Mouse (Mus musculus): ENCODE measurements around the gene Btn2a2. TPM values are rescaled to one million over a fixed set of nuclear protein-coding genes. Genes with fewer than 3 reads are reported as not detected.
A peak's percentile ranks its signal among the peaks of the same experiment; 100 is the strongest.

Btn2a2 gene
- under 1 TPM; 0.49 to 0.52 TPM for total RNA-seq (2021)
- long read RNA-seq, experiment 1, result 0 reads
- long read RNA-seq, experiment 2, result 0 reads

DNA sequence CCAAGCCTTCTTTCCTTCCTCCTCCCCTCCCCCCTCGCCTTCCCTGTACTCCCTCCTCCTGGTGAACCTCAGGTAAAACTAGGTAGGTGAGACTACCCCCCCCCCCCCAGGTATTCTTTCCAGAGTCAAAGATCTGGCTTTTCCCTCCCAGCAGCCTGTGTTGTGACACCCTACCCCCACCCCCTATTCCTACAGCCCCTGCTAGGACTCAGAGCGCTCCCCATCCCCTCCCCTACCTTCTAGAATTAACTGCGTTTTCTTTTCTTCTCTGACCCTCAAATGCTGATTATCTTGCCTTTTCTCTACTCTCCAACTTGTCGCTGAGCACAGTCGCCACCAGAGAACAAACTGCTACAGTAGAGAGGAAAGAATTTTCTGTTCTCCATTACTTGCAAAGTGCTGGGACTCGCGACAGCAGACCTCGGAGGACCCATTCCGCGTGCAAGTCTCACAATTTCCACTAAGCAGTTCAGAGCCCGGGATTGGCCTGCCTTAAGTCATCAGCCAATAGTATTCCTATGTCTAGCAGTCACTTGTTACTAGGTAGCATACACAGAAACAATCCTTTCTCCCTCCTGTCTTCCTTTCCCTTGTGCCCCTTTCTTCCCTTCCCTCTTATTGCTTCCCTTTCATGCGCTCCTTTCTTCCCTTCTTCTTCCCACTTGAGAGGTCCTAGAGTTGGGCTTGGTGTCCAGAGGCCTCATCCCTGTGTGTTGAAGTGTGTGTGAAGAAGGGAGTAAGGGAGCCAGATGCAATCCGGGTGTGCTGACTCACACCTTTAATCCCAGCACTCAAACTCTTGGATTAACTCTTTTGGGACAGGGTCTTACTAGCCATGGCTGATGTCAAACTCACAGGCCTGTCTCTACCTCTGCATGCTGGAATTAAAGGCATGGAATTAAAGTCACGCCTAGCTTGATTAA, at the start of gene Btn2a2:
Btn2a2 (minus strand) TSS at position 458 of the 923 bp plus-strand sequence.
- 0 out of 2 replicates have a peak, but pooled peaks have one; percentile 14 for TF ChIP-seq CTCF (conservative IDR thresholded peaks at IDR 0.05)
- H3K27ac ChIP-seq, result no peak within 1 kb of the TSS
- peak within 1 kb of the TSS; percentile 54 for H3K4me3 ChIP-seq
- peak; percentile 68 to 76 for DNase-seq (ENCODE audit: low spot score in 2 of 2)

DNA sequence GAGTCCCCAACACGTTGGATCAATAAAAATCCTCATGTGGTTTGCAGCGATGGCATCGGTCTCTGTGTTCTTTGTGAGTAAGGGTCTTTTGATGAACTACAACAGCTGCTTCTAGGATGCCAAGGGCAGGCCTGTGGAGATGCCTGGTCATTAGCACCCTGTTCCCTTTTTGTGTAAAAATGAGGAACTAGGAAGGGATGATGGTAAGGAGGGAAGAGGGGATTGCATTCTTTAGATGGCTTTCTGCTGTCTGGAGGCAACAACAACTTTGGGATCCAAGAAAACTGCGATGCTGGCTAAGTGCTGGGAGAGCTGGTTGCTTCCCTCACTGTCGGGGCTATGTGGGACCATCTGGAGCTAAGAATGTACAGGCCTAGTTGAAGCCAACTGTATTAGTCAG, 49.6 kb upstream of the Btn2a2 start:
- Histone ChIP-seq H3K27ac (no peak overlapping the region), H3K4me3 (no peak overlapping the region)
- DNase-seq (ENCODE audit: low spot score in 2 of 2), result no peak
- TF ChIP-seq CTCF (conservative IDR thresholded peaks at IDR 0.05), result no peak

DNA sequence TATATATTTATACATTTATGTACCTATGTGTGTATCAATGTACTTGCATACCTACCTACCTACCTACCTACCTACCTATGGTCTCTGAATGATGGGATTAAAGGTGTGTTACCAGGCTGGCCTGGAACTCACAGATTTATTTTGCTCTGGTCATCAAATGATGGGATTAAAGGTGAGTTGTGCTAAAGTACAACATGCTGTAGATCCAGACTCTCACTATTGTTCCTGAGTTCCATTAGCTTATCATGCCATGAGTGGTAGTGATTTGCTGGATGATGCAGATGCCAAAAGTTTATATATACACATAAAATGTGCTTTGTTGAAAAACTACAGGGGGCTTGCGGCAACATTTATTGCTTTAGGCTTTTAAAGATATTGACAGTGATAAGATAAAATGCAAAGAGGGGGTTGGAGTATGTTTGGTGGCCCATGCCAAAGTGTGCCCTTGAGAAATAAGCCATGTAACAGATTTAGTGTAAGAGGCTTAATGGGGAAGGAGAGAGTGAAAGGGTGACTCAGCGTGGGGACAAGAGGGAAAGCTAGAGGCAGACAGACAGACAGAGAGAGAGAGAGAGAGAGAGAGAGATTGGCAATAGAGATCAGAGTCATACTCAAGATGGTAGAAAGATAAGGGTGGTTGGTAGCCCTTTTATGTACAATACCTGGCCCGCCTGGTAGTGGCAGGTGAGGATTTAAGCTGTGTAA, 48.5 kb upstream of the Btn2a2 start:
- Histone ChIP-seq H3K4me3 (no peak overlapping the region), H3K27ac (no peak overlapping the region)
- DNase-seq (ENCODE audit: low spot score in 2 of 2), result no peak
- TF ChIP-seq CTCF (conservative IDR thresholded peaks at IDR 0.05), result no peak

DNA sequence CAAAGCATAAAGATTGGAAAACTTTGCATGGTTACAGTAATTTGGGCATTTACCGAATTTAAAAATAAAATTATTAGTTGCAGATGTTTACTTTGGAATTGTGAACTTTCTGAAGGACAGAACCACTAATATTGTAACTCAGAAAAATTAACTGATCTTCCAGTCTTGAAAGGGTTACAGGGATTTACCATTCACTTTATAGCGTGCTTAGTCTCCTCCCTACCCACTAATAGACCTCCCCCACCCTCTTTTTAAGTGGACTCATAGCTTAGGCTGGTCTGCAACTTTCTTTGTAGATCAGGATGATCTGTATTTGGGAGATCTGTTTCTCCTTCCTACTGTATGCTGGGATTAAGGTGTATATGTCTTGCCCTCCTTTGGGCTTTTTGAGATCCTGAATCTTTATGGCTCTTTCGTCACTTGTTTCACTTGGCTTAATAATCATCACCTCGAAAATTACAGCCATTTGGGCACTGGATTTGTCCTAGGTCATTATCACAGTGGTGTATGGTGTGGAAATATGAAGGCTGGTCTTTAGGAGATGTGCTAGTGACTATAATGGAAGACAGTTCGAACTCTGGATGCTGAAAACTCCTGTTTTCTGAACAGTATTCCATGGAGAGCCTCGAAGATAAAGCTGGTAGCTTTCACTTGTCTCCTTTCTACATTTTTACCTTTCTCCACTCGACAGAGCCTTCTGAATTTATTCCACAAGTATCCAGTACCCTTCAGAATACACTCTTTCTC, 47.6 kb upstream of the Btn2a2 start:
- H3K27ac ChIP-seq, result no peak overlapping the region

DNA sequence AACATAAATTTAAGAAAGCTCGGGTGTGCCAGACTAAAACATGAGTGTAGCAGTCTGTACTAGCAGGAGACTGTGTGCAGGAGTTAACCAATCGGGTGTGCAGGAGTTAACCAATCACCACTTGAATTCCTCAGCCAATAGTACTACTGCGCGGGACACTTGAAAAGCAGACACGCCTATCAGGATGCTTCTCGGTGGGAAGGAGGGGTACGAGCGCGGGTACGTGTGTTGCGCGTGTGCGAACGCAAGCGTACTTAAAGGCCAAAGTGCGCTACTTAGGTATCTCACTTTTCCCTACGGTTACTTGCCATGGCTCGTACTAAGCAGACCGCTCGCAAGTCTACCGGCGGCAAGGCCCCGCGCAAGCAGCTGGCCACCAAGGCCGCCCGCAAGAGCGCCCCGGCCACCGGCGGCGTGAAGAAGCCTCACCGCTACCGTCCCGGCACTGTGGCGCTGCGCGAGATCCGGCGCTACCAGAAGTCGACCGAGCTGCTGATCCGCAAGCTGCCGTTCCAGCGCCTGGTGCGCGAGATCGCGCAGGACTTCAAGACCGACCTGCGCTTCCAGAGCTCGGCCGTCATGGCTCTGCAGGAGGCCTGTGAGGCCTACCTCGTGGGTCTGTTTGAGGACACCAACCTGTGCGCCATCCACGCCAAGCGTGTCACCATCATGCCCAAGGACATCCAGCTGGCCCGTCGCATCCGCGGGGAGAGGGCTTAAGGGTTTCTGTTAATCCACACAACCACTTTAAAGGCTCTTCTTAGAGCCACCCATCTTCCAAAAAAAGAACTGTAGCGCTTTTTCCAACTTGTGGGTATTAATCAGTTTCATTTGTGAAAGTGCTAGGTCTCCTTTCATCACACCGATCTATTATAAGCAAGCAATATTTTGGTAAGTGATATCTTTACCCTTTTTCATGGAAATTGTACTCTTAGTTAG, 46.7 kb upstream of the Btn2a2 start, which contains the start of gene Hist1h3g:
Hist1h3g (plus strand) TSS at position 286 of the 939 bp plus-strand sequence.
- Histone ChIP-seq H3K27ac (peak within 1 kb of the TSS; percentile 40; the same call in 1 of the 2 replicates), H3K4me3 (peak within 1 kb of the TSS; percentile 62)
- TF ChIP-seq CTCF (conservative IDR thresholded peaks at IDR 0.05), result peak; percentile 36; the same call in 1 of the 2 replicates
- peak; percentile 86 to 93 for DNase-seq (ENCODE audit: low spot score in 2 of 2)

More for the DNA sequence above, 47.6 kb upstream of the Btn2a2 start:
- DNase-seq (ENCODE audit: low spot score in 2 of 2), result no peak
- no peak for TF ChIP-seq CTCF (conservative IDR thresholded peaks at IDR 0.05)
- no peak overlapping the region; the same call in 1 of the 2 replicates for H3K4me3 ChIP-seq

DNA sequence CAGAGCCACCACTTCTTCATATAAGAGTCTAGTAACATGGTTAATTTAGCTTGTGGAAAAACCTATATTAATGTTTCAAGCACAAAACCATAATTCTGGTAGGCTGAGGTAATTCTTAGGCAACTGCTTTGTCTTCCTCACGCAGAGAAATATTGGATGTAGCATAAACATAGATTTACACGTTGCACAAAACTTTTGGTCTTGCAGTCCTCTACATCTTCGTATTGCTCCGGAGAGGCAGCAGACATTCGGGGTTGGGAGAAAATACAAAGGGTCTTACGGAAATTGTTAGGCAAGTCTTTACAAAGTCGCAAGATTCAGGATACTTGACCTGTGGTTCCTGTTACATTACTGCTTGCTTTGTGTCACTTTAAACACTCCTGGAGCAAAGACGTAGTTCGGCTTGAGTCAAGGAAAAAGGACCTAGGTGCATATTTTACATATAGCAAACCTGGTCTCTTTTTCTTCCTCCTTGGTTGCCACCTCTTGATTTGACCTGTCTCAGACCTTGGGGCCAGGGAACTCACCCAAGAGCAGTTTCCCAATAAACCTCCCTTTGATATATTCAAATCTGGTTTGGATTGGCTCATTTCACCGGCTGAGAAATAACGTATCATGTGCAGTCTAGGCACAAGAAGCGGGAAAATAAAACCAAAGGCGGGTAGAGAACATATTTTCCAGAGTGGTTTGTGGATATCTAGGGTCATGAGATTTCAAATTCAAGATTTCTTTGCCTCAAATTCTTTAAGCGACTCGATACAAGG, 45.9 kb upstream of the Btn2a2 start:
- peak overlapping the region; percentile 40; the same call in 1 of the 2 replicates for H3K27ac ChIP-seq

DNA sequence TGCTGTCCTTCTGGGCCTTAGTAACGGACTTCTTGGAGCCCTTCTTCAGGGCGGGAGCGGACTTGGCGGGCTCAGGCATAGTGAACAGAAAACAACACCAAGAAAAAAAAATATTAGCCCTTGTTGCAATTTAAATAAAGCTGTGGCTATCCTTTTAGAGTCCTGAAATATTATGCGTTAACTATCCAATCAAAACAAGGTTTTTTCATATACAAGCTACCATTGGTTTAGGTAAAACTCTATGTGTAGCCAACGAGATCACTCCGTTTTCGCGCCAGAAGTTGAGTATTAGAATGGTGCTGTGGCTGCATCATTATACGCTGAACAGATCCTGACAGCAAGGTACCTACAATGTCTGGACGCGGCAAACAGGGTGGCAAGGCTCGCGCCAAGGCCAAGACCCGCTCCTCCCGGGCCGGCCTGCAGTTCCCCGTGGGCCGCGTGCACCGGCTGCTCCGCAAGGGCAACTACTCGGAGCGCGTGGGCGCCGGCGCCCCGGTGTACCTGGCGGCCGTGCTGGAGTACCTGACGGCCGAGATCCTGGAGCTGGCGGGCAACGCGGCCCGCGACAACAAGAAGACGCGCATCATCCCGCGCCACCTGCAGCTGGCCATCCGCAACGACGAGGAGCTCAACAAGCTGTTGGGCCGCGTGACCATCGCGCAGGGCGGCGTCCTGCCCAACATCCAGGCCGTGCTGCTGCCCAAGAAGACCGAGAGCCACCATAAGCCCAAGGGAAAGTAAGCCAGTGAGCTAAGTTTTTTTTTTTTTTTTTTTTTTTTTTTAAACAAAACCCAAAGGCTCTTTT, 45.1 kb upstream of the Btn2a2 start, which contains the start of gene Hist1h2af:
Hist1h2af (plus strand) TSS at position 347 of the 808 bp plus-strand sequence.
- Histone ChIP-seq H3K27ac (peak within 1 kb of the TSS; percentile 53; the same call in 1 of the 2 replicates), H3K4me3 (peak within 1 kb of the TSS; percentile 68)
- peak; percentile 67 to 84 for DNase-seq (ENCODE audit: low spot score in 2 of 2)

More for the DNA sequence above, 45.9 kb upstream of the Btn2a2 start:
- no peak for TF ChIP-seq CTCF (conservative IDR thresholded peaks at IDR 0.05)
- DNase-seq (ENCODE audit: low spot score in 2 of 2), result no peak
- H3K4me3 ChIP-seq, result peak overlapping the region; percentile 62

DNA sequence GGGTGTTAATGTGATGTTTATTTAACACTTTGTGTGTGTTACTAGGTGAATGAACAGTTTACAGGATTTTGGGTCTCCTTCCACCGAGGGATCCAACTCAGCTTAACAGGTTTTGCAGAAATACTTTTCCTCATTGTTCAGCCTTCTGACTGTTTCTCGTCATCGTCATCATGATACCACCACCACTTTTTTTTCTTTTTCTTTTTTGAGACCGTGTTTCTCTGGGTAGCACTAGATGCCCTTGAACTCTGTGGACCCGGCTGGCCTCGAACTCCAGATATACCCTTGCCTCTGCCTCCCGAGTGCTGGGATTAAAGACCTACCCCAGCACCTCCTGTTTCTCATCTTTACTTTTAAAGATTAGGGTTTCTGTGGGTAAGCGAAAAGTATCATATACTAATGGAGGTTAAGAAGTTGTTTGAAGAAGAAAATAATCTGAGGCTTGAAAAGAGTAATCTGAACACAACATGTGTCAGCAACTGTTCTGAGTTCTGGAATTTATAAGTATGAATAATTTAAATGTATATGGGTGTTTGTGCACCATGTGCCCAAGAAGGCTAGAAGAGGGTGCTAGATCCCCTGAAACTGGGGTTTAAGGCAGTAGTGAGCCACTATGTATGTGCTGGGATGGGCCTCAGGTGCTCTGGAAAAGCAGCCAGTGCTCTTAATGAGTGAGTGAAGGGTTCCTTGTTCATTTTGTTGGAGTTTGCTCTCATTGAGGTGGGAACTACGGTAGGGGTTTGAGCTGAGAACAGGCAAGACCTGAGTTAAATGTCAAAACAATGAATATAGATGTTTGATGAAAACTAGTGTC, 43.8 kb upstream of the Btn2a2 start:
- no peak for TF ChIP-seq CTCF (conservative IDR thresholded peaks at IDR 0.05)
- H3K27ac ChIP-seq, result peak overlapping the region; percentile 97
- H3K4me3 ChIP-seq, result peak overlapping the region; percentile 68
- DNase-seq (ENCODE audit: low spot score in 2 of 2), result no peak
